Mouse (Mus musculus) heart, embryonic 12.5 days (tissue): ENCODE measurements around the gene Ksr2. TPM values are rescaled to one million over a fixed set of nuclear protein-coding genes. Genes with fewer than 3 reads are reported as not detected.

ENCODE experiments used
- ATAC-seq: fragments of 200-750 bp; cut with Nextera tagmentation; 2 replicates; pipeline ENCODE4 v1.8.0; 2017; ENCODE audit warnings: moderate TSS enrichment, moderate library complexity; ENCODE audit not compliant: insufficient number of reproducible peaks, low FRiP score
- H3K27ac ChIP-seq: fragments of 300-500 bp; sonication (generic); 2 replicates; pipeline ENCODE4 v1.5.1; 2016; ENCODE audit warnings: mild to moderate bottlenecking, moderate library complexity; ENCODE audit not compliant: poor library complexity, severe bottlenecking
- H3K27me3 ChIP-seq: fragments of 300-500 bp; sonication (generic); replicated peaks from 2 replicates; pipeline ENCODE4 v1.6.1; 2016; ENCODE audit warnings: mild to moderate bottlenecking, moderate library complexity
- H3K36me3 ChIP-seq: fragments of 300-500 bp; sonication (generic); 2 replicates; pipeline ENCODE4 v1.6.1; 2016; ENCODE audit warnings: mild to moderate bottlenecking, moderate library complexity
- H3K4me1 ChIP-seq: fragments of 300-500 bp; sonication (generic); replicated peaks from 2 replicates; pipeline ENCODE4 v1.6.1; 2016; ENCODE audit warnings: mild to moderate bottlenecking
- H3K4me2 ChIP-seq: fragments of 300-500 bp; sonication (generic); 2 replicates; pipeline ENCODE4 v1.6.1; 2016; ENCODE audit warnings: mild to moderate bottlenecking, moderate library complexity
- H3K4me3 ChIP-seq: fragments of 300-500 bp; sonication (generic); 2 replicates; pipeline ENCODE4 v1.5.1; 2016; ENCODE audit warnings: mild to moderate bottlenecking
- H3K9ac ChIP-seq: fragments of 300-500 bp; sonication (generic); 2 replicates; pipeline ENCODE4 v1.6.1; 2016; ENCODE audit warnings: mild to moderate bottlenecking, moderate library complexity
- H3K9me3 ChIP-seq: fragments of 300-500 bp; sonication (generic); replicated peaks from 2 replicates; pipeline ENCODE4 v1.6.1; 2016; ENCODE audit warnings: mild to moderate bottlenecking, moderate library complexity
- whole genome bisulfite sequencing: fragments of 180-500 bp; shearing (Covaris S2); methylation state at CpG from one replicate; pipeline ENCODE4 v1.1.7; 2016; 5-methylcytosine and 5-hydroxymethylcytosine counted together
- polyA plus RNA-seq: library from polyadenylated mRNA; unstranded; fragments of >200 nt; fragmentation: Nextera tagmentation; extraction: Ambion mirVana; gene quantifications from 2 replicates; pipeline ENCODE4 v1.2.1, GENCODE M21; 2016

Ksr2 gene
- polyA plus RNA-seq, 1 experiment from 2014 or later: 0.15 TPM

DNA sequence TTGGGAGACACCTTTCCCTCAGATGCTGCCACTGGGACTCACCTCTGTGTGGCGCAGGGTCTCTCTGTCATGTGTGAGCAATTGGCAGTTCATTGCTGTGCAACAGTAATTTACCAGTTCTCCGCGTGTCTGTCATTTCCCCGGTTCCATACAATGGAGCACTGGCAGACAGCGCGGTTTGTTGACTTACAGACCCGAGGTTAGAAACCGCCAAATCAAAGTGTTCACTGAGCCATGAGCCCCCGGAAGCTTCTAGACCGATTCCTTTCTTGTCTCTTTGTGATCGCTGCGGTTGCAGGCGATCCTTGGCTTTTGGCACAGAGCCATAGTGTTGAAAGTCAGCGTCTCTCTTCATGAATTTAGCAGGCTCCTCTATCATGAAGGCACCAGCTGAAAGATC lies 158.6 kb downstream of the Ksr2 start:
- WGBS: 85% methylated on average over 14 of the region's 14 CpGs
- Histone ChIP-seq H3K4me1 (no peaks in the 10 kb centered on the region), H3K27me3 (no peaks in the 10 kb centered on the region), H3K36me3 (no peaks in the 10 kb centered on the region), H3K9me3 (peaks cover 4% of the 10 kb centered on the region; the same call in 1 of the 2 replicates), H3K4me2 (no peak overlapping the region), H3K27ac (no peak overlapping the region), H3K9ac (no peak overlapping the region), H3K4me3 (no peak overlapping the region)
- ATAC-seq: no peak

GRCm38 (mm10) chr5:117574894-117575293 lies 161.1 kb downstream of the Ksr2 start:
- H3K9me3 ChIP-seq: peaks cover 4% of the 10 kb centered on the region; the same call in 1 of the 2 replicates
- H3K36me3 ChIP-seq: no peaks in the 10 kb centered on the region
- H3K4me2 ChIP-seq: no peak overlapping the region
- no peak overlapping the region for H3K4me3 ChIP-seq
- H3K4me1 ChIP-seq: no peaks in the 10 kb centered on the region
- H3K27ac ChIP-seq: no peak overlapping the region
- H3K9ac ChIP-seq: no peak overlapping the region
- ATAC-seq: no peak
- WGBS: 64% methylated on average over 7 of the region's 7 CpGs
- no peaks in the 10 kb centered on the region for H3K27me3 ChIP-seq

GRCm38 (mm10) chr5:117577598-117577997 lies 163.8 kb downstream of the Ksr2 start:
- Histone ChIP-seq H3K4me1 (no peaks in the 10 kb centered on the region), H3K27me3 (no peaks in the 10 kb centered on the region), H3K36me3 (no peaks in the 10 kb centered on the region), H3K27ac (no peak overlapping the region), H3K9ac (no peak overlapping the region), H3K4me2 (no peak overlapping the region), H3K9me3 (peaks cover 4% of the 10 kb centered on the region; the same call in 1 of the 2 replicates), H3K4me3 (no peak overlapping the region)
- no peak for ATAC-seq
- WGBS: 76% methylated on average over 5 of the region's 5 CpGs

GRCm38 (mm10) chr5:117581711-117582110 lies 167.9 kb downstream of the Ksr2 start:
- WGBS: 67% methylated on average over 3 of the region's 3 CpGs
- H3K4me1 ChIP-seq: no peaks in the 10 kb centered on the region

GRCm38 (mm10) chr5:117584428-117584827 lies 170.6 kb downstream of the Ksr2 start:
- H3K4me3 ChIP-seq: no peak overlapping the region
- ATAC-seq: no peak
- no peaks in the 10 kb centered on the region for H3K36me3 ChIP-seq
- no peak overlapping the region for H3K9ac ChIP-seq
- no peaks in the 10 kb centered on the region for H3K9me3 ChIP-seq
- no peak overlapping the region for H3K4me2 ChIP-seq
- H3K27me3 ChIP-seq: no peaks in the 10 kb centered on the region
- WGBS: 53% methylated on average over 1 of the region's 1 CpGs
- no peak overlapping the region for H3K27ac ChIP-seq
- H3K4me1 ChIP-seq: 0 out of 2 replicates have a peak, but pooled peaks cover 5% of the 10 kb centered on the region

More at GRCm38 (mm10) chr5:117581711-117582110, 167.9 kb downstream of the Ksr2 start:
- no peak for ATAC-seq
- Histone ChIP-seq H3K27ac (no peak overlapping the region), H3K4me3 (no peak overlapping the region), H3K4me2 (no peak overlapping the region), H3K9me3 (no peaks in the 10 kb centered on the region), H3K27me3 (no peaks in the 10 kb centered on the region), H3K36me3 (no peaks in the 10 kb centered on the region), H3K9ac (no peak overlapping the region)

DNA sequence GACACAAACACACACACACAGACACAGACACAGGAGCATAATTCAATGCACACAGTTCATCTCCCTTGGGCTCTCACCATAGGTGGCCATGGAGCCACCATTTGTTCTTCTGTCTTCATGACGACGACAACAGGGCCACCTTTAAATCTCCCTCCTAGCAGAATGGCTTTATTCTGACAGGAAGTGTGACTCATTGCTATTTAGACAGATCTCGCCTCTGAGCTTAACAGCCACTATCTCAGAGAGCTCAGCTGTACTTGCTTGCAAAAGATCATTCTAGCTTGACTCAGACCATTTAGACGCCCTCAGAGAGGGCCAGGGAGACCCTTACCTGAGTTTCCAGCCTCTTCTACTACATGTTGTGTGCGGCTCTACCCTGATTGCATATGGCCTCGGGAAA lies 175.5 kb downstream of the Ksr2 start:
- H3K36me3 ChIP-seq: no peaks in the 10 kb centered on the region
- H3K4me3 ChIP-seq: no peak overlapping the region
- no peak overlapping the region for H3K4me2 ChIP-seq
- H3K9ac ChIP-seq: no peak overlapping the region
- H3K4me1 ChIP-seq: 0 out of 2 replicates have a peak, but pooled peaks cover 5% of the 10 kb centered on the region
- H3K27me3 ChIP-seq: no peaks in the 10 kb centered on the region
- no peaks in the 10 kb centered on the region for H3K9me3 ChIP-seq
- no peak overlapping the region for H3K27ac ChIP-seq
- WGBS: 48% methylated on average over 6 of the region's 6 CpGs
- ATAC-seq: no peak

DNA sequence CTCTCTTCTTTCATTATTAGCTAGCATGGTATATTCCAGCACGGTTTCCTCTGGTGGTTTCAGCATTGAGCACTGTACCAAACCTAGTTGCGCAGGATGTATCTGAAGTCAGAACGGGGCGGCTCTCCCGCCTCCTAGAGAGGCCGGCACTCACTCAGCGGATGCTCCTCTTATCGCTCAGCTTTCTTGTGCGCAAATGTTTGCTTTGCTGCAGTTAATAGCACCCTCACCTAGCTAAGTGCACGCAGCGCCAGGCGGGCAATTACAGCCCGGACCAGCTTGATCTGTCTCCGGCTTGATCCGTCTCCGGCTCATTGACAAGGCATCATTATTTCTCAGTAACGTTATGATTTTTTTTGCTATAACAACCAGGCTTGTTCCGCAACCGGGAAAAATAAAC lies 179.5 kb downstream of the Ksr2 start:
- H3K27me3 ChIP-seq: 0 out of 2 replicates have a peak, but pooled peaks cover 2% of the 10 kb centered on the region
- no peaks in the 10 kb centered on the region for H3K9me3 ChIP-seq
- 0 out of 2 replicates have a peak, but pooled peaks cover 5% of the 10 kb centered on the region for H3K4me1 ChIP-seq
- no peak overlapping the region for H3K4me2 ChIP-seq
- H3K27ac ChIP-seq: no peak overlapping the region
- no peak overlapping the region for H3K9ac ChIP-seq
- 55% methylated on average over 19 of the region's 19 CpGs for WGBS
- H3K36me3 ChIP-seq: no peaks in the 10 kb centered on the region
- H3K4me3 ChIP-seq: no peak overlapping the region
- no peak for ATAC-seq

DNA sequence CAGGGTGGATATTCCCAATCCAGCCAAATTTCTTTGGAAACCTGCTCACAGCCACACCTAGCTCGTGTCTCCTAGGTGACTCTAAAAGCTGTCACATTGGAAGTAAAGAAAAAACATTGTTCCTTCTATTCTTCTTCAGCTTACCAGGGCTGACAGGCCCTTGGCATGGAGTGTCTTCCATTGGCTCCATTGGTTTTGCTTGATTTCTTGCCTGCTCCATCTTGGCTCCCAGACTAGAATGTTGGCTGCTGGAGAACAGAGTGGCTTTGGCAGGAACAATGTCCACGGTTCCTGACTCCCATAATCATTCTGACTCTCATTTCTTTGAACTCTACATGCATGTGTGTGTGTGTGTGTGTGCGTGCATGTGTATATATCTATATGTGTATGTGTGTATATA lies 183.0 kb downstream of the Ksr2 start:
- Histone ChIP-seq H3K4me3 (no peak overlapping the region), H3K4me1 (no peaks in the 10 kb centered on the region), H3K9me3 (no peaks in the 10 kb centered on the region), H3K27ac (no peak overlapping the region), H3K4me2 (no peak overlapping the region), H3K36me3 (no peaks in the 10 kb centered on the region), H3K27me3 (0 out of 2 replicates have a peak, but pooled peaks cover 2% of the 10 kb centered on the region), H3K9ac (no peak overlapping the region)
- ATAC-seq: no peak
- 81% methylated on average over 3 of the region's 3 CpGs for WGBS

GRCm38 (mm10) chr5:117602026-117602425 lies 188.2 kb downstream of the Ksr2 start:
- 64% methylated on average over 9 of the region's 9 CpGs for WGBS
- no peaks in the 10 kb centered on the region for H3K27me3 ChIP-seq
- no peak overlapping the region for H3K4me3 ChIP-seq
- no peaks in the 10 kb centered on the region for H3K9me3 ChIP-seq
- peaks cover 4% of the 10 kb centered on the region; the same call in 1 of the 2 replicates for H3K4me1 ChIP-seq
- no peak overlapping the region for H3K27ac ChIP-seq
- no peak overlapping the region for H3K4me2 ChIP-seq
- no peaks in the 10 kb centered on the region for H3K36me3 ChIP-seq
- no peak overlapping the region for H3K9ac ChIP-seq
- ATAC-seq: no peak

DNA sequence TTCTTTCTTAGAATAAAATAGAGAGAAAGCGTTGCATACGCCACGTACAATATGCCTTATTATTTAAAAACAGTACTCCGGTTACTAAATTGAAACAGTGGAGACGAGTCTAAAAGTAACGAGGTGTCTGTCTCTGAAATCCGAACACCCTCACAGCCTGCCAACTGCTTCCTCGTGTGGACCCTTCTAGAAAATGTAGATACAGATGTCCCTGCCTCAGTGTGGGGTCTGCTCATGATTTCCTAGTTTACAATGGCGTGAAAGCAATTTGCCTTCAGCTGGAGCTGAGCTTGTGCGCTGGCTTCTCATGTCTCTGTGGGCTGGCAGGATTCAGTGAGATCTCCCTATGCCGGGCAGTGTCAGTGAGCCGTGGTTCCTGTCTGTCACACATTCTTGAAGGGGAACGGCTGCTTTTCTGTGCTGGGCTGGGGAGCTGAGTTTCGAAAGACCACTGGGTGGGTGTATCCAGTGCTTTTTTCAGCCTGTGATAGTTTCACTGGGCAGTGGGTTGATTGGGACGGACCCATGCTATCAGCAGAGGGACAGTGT lies 194.0 kb downstream of the Ksr2 start:
- no peaks in the 10 kb centered on the region for H3K36me3 ChIP-seq
- no peaks in the 10 kb centered on the region for H3K9me3 ChIP-seq
- peaks cover 5% of the 10 kb centered on the region; the same call in 1 of the 2 replicates for H3K4me1 ChIP-seq
- H3K27me3 ChIP-seq: no peaks in the 10 kb centered on the region
- ATAC-seq: no peak
- H3K4me3 ChIP-seq: no peak overlapping the region
- no peak overlapping the region for H3K27ac ChIP-seq
- WGBS: 56% methylated on average over 15 of the region's 15 CpGs
- H3K9ac ChIP-seq: no peak overlapping the region
- H3K4me2 ChIP-seq: no peak overlapping the region

DNA sequence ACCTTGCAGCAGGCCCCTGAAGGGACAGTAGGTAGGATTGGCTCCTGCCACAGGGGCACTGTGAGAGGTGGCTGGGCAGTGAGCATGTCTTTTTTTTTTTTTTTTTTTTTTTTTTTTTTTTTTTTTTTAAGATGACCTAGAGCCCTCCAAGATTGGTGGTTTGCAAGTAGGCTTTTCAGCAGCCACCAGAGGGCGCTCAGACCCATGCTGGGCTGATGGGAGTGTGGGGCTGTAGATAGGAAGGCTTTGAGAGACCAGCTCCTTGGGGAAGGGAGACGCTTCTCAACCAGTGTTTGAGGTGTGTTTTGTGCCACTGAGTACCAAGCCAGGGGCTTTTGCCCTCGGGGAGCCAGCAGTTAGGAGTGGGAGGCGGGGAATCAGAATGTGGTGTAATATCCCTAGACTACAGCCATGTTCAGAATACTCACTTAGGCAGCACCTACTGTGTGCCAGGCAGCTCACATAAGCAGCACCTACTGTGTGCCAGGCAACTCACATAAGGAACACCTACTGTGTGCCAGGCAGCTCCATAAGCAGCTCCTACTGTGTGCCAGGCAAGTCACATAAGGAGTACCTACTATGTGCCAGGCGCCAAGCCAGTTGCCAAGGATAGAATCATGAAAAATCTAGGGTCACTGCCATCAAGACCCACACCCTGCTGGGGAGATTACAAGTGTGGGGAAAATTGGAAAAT lies 200.7 kb downstream of the Ksr2 start:
- Histone ChIP-seq H3K4me1 (no peaks in the 10 kb centered on the region), H3K27ac (no peak overlapping the region), H3K9ac (no peak overlapping the region), H3K27me3 (no peaks in the 10 kb centered on the region), H3K9me3 (no peaks in the 10 kb centered on the region), H3K4me3 (no peak overlapping the region), H3K36me3 (no peaks in the 10 kb centered on the region), H3K4me2 (no peak overlapping the region)
- no peak for ATAC-seq
- 34% methylated on average over 5 of the region's 5 CpGs for WGBS
